Mouse (Mus musculus): ENCODE measurements around the gene Npepps.
"Not testable (repeated sequence)": the region's sequence is repeated elsewhere in the genome, so short reads cannot be mapped to it uniquely, and the experiment has no call there.

Gene Npepps

DNA sequence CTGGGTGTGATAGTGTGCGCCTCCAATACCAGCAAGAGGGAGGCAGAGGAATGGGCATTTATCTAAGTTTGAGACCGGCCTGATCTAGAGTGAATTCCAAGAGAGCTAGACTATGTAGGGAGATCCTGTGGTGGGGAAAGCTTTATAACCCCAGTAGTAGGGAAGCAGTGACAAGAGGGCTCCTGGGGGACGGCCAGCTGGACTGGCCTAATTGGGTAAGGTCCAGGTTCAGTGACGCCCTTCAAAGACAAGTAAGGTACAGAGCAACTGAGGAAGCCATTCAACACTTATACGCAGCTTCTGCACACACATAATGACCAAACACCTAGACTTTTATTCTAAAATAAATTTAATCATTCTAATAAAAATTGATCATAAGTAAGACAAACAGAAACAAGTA lies 48.0 kb downstream of the Npepps start:
- DNase-seq, result peak; percentile 18 to 38

DNA sequence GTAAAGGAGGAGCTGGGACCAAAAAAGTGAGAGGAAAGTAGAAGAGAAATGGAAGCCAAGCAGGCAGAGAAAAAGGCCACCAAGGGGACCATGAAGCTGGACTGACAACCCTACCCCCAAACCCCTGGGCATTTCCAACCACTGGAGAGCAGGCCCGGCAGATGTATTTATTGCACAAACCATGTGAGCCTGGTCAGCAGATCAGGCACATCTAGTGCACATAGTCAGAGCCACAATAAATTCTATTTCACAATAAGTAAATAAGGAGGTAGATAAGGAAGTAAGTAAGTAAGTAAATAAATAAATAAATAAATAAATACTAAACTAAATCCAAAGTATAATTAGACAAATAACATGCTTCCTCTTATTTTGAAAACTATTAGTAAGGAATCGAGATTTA lies 51.0 kb downstream of the Npepps start:
- DNase-seq, result no peak

DNA sequence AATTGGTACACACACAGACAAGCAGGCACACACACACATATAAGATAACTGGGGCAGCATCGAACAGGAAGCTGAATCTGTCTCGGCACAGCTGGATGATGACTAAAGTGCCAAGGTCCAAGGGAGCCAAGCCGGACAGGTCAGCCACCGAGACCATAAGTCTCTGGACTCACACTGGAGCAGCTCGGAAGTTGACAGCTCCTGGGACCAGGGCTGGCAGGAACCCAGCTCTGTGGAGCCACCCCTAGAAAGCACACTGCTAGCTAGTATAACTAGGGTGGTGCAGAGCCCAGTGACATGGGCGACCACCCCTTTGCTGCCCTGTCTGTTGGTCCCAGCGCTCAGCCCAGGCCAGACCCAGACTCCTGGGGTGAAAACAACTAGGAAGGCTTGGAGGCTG lies 51.5 kb downstream of the Npepps start:
- peak in 1 of 2 experiments; percentile 8 for DNase-seq

DNA sequence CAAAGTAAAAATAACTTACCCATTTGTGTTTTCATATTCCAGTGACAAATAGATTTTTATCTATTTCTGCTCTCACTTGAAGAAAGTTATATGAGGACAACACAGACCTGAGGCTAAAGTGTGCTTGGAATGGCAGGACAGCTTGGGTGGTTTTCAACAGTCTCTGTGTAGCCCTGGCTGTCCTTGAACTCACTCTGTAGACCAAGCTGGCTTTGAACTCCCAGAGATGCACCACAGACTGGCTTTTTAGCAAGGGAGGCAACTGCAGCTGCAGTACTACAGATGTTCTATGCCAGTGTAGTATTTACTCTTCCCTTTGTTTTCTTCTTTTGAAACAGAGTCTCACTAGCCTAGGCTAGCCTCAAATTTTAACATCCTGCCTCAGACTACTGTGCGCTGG lies 54.3 kb downstream of the Npepps start:
- no peak for DNase-seq

DNA sequence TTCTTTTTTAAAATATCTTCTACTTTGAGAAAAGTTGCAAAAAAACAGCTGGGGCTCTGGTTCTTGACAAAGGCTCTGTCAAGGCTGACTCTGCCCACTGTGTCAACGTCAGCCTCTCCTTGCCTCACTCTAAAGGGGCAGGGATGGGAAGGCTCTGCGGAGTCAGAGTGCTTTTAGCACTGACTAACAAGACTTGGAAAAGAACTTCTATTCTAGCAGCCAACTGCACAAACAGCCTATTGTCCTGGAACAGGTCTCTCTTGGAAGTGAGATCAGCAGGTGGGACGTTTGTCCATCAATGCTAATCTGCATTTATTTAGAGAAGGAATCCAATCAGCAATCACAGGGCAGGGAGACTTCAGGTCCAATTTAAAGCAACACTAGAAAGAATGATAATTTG lies 57.0 kb downstream of the Npepps start:
- DNase-seq, result no peak

DNA sequence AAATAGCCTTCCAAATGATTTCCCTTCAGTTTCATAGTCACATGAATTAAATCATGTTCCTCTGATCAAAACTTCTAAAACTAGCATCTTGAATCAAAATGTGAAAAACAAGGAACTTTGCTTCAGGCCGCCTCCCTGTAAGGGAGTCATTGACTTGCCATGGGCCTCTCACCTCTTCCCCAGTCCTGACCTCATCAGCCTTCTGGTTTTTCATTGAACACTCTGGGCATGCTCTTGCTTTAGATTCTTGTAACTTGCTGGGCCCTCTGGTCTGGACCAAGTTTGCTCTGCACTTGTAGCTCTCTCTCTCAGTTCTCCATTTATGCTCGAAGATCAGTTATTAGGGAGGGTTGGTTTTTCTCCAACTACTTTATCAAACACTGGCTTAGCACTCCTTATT lies 58.8 kb downstream of the Npepps start:
- DNase-seq, result no peak

DNA sequence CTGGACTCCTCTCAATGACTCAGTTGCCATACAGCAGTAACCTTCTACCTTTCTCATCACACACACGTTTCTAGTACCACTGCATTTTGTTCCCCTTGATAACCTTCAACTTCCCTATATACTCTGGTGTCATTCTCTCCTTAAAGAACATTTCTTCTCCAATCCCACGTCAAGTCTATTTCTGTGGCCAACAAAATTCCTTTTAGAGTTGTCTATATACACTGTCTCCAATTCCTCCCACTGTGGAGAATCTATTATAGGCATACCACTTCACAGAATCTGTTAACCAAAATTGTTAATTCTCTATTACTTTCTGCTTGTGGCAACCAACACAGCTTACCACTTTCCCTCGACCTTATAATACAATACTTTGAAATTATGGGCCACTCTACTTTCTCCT lies 60.2 kb downstream of the Npepps start:
- DNase-seq, result no peak

DNA sequence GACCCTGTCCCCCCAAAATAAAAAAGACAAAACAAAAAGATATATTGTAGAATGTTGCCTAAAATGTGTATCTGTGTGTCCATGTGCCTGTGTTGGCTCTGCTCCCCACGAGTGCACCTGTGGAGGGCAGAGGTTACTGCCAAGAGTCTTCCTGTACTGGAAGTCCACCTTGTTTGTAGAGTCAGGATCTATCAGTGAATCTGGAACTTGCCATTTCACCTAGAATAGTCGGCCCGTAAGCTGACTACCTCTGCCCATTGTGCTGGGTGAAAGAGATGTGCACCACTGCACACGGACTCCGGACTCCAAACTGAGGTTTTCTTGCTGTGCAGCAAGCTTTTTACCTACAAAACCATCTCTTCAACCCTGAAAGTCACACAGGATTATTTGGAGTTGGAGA lies 66.0 kb downstream of the Npepps start:
- DNase-seq, result no peak

DNA sequence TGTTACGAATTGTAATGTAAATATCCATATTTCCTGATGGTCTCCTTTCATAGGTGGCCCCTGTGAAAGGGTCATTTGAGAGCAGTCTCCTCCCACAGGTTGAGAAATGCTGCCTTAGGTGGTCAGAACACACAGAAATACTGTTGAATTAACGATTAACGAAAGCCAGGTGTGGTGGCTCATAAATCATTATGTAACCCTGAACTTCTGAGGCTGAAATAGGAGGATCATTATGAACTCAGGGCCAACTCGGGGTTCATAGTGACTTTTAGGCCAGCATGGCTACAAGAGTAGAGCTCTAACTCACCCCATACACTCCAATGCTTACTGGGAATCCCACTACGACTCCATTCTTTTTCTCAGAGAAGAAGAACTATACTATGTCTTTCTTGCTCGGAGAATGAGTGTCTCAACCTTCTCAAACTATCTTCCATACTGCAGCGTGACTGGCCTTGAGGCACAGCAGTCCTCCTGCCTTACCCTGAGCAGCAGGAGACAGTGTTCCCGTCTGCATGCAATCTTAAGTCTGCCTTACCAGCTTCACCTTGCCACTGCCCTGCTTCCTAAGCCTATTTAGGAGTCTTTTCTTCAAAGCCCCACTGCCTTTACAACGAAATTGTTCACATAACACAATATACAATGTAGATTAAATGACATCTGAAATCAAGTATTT lies 69.6 kb downstream of the Npepps start:
- no peak for DNase-seq

DNA sequence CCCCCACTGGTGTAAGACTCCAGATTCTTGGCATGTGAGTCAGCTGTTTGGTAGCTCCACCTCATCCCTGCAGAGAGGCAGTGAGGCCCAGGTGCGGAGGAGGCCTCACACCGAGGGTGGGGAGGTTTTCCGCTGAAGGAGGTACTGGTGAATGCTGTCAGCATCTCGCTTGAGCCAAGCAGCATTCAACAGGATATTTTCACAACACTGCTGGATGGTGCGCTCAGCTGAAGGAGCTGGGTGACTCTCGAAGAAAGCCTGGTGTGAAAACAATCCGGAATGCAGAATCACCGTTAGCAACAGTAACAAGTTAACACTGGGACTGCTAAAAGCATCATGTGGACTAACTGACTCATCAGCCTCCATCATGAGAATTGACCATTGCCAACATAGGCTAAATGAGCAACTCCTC lies 73.4 kb downstream of the Npepps start:
- DNase-seq, result no peak

DNA sequence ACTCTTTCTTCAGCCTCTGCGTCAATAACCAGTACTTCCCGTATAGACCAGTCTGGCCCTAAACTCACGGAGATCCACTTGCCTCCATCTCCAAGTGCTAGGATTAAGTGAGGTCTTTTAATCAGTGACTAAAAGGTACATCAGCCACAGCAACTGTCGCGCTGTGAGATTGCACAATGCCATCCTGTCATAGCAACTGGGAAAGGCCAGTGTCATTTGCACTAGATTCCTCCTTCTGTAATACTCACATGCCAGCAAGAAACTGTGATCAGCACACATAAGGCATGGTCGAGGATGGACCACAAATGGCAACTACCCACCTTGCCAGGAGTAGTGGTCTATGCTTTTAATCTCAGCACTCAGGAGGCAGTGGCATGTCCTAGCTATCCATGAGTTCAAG lies 80.9 kb downstream of the Npepps start:
- DNase-seq, result no peak

DNA sequence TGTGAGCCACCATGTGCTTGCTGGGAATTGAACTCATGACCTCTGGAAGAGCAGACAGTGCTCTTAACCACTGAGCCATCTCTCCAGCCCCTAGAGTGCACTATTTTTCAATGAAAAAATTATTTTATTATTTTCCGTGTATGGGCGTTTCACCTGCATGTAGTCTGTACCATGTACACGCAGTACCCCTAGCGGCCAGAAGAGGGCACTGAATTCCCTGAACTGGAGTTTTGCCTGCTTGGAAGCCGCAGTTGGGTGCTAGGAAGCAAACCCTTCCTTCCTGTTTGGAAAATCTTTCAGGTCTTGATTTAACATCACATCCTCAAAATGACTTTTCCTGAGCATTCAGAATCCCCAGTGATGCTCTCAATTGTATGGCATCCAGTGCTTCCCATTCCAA lies 81.8 kb downstream of the Npepps start:
- peak; percentile 73 to 79 for DNase-seq

DNA sequence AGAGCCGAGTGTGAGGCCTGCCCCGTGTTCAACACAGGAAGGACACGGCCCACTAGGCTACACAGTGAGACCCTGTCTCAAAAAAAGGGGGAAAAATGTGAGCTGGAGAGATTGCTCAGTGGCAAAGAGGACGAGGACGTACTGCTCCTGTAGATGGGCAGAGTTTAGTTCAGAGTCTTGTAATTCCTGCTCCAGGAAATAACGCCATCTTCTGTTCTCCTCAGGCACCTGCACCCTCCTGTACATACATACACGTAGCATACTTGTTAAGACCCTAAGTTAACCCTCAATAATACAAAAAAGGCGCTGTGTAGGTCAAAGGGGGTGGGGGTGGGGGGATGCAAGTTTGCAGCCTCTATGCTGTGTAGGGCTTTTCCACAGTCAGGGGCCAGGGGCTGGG lies 83.4 kb downstream of the Npepps start:
- DNase-seq, result no peak

DNA sequence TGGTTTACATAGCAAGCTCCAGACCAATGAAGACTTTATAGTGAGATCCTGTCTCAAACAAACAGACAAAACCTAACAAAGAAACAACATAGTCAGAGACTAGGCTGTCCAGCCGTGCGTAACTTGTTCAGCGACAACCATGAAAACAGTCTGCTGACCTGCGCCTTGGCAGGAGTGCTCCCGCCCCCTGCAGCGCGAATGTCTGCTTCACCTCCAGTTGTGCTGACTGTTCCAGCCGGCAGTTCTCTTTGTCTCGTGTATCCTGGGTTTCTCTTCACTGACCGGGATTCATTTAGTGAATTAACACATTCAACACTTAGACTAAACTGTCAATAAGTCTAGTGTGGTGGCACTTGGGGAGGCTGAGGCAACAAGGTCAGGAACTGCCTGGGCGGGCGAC lies 83.9 kb downstream of the Npepps start:
- DNase-seq, result peak; percentile 37 to 53

DNA sequence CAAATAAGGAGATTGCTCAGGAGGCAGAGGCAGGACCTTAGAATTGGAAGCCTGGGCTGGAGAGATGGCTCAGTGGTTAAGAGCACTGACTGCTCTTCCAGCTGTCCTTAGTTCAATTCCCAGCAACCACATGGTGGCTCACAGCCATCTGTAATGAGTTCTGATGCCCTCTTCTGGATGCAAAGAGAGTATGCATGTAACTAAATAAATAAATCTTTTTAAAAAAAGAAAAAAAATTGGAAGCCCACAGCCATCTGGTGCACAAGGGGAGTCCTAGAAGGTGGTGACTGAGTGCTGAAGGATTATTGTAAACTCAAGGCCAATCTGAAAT lies 87.9 kb downstream of the Npepps start:
- DNase-seq, result no peak

DNA sequence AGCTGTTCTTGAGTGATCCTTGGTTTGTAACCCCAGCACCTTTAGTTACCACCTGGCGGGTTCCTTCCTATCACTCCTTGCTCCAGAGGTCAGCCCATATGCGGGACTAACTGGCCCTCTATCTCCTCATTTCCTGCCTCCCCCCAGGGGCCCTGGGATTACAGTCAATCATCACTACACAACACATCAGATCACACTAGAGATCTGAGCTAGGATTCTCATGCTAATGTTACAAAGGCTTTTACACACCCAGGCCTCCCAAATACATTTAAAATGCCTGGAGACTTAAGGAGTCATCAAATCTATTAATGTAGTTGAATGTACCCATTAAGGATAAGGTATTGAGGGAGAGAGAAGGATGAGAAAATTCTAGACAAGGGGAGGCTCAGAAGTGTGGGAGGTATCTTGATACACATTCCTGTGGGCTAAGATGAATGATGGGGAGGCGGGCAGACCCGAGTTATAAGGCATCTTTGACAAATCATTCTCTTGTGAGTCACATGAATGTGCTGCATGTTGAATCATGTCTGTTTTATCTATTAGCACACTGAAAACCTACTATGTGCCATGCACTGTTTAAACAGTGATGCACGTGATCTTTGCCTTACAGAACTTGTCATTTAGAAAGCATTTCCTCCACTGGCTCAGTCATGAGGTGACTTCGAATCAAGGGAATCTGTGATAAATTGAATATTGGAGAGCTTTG lies 88.4 kb downstream of the Npepps start:
- no peak for DNase-seq

DNA sequence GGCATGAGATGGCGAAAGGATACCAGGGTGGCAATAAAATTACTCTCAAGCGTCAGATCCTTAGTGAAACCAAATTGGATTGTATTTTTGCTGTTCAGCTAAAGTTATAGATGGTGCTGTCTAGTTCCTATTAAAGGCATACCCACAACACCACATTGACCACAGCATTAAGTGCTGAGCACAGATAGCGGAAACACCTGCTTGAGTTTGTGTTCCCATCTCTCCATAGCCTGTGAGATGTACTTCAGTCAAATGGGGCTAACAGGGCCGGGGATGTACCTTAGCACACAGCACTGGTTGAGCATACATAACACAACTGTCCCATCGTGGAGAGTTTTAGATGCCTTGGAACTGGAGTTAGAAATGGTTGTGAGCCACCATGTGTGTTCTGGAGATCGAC lies 89.4 kb downstream of the Npepps start:
- no peak for DNase-seq

DNA sequence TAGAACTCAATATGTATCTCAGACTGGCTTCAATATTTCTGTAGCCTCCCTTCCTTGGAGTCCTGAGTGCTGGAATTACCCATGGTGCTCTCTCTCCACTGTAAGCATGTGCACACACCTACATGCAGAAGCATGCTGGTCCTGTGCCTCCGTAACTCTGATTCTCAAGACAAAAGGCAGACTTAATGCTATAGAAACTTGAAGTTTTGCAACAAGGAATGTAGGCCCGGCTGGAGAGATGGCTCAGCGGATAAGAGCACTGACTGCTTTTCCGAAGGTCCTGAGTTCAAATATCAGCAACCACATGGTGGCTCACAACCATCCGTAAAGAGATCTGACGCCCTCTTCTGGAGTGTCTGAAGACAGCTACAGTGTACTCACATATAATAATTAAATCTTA lies 90.8 kb downstream of the Npepps start:
- not testable (repeated sequence) for DNase-seq

DNA sequence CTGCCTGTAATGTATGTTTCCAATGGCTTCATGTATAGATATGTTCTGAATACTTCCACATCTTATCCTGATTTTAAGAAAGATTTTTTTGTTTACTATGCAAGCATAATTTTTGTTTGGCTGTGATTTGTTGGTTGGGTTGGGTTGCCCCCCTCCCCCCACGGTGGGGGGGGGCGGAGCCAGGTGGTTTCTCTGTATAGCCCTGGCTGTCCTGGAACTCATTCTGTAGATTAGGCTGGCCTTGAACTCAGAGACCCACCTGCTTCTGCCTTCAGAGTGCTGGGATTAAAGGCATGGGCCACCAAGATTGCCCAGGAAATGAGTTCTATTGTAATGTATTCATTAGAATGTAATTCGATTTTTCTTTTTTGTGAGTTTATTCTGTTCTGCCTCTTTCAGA lies 91.2 kb downstream of the Npepps start:
- no peak for DNase-seq

DNA sequence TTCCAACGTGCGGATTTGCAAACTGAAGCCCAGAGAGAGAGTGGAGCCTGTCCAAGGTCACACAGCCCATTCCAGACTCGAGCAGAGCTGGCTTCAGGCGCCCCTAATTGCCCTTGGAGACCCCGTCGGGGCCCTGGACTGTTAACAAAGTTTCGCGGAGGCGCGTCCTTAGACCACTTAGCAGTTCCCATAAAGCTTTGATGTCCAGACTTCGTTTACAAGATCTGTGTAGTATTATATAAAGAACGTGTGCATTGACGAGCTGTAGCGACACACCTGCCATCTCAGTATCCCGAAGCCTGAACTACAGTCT lies 91.8 kb downstream of the Npepps start:
- no peak for DNase-seq

DNA sequence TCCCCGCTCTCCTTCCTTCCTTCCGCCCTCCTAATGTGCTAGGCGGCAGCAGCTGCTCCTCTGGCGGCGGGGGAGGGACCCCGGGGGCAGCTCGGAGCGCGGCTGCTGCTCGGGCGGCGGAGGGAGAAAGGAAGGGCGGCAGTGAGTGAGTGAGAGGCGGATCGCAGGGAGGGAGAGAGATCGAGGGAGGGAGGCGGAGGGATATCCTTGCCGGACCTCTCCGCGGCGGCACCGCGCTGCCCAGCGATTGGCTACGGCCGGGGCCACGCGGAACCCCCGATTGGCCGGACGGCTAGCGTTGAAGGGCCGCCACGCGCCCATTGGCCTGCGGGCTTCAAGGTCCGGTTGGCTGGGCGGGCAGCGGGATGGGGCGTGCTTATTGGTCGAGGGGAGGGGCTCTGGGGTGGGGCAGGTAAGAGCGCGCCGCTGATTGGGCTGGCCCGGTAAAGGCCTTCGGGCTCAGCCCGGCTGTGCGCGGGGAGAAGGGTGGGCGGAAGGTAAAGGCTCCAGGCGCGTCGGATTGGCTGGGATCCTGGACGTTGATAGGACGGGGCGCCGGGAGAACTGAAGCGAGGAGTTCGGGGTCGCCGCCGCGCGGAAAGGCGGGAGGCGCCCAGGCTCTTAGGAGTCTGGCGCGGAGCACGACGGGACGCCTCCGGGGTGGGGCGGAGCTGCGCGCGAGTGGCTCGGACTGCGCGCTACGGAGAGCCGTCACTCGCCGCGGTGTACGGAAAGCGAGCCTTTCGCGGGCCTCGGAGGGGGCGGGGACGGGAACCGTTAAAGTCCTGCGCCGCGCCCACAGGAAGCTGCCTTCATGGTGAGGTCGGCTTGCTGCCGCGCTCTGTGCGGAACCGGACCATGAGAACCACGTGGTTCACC lies 92.4 kb downstream of the Npepps start, which contains the start of gene Kpnb1:
Gene Kpnb1 (minus strand): TSS at position 118 of the 879 bp plus-strand sequence.
- peak; percentile 98 to 99 for DNase-seq

DNA sequence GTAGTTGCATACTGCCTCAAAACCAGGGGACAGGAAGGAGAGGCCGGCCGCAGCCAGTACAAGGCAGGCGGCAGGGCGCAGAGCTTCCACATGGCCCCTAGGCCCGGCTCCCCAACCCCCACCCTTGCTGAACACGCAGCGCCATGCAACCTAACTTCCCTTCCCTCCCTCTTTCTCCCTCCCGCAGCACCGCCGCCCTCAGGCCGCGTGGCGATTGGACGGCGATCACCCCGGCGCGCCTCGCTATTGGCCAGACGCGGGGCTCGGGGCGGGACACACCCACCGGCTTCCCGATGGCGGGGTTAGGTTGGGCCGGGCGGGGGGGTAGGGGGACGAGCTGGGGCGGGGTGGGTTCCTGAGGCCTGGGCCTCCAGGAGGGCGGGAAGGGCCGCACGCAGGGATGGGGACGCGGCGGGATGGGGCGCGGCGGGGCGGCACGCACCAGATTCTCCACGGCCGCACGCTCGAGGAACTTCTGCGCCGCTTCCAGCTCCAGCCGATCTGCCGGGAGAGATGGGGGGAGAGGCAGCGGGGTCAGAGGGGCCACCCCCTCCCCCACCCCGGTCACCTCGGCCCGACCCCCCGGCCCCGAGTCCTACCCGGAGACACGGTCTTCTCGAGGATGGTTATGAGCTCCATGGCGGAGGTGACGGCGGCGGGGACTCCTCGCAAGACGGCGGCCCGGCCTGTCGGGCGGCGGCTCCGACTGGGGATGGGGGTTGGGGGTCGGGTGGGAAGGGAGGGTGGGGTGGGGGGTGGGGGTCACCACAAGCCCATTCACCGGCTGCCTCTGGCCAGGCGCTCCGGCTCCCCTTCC lies 93.3 kb downstream of the Npepps start:
- DNase-seq, result peak; percentile 98 to 99
